Mouse (Mus musculus): ENCODE data around the gene Nup93. TPM values are rescaled to one million over a fixed set of nuclear protein-coding genes. Genes with fewer than 3 reads are reported as not detected.

Nup93 gene
- polyA plus RNA-seq, 1 experiment from 2014 or later: 39.4 TPM

DNA sequence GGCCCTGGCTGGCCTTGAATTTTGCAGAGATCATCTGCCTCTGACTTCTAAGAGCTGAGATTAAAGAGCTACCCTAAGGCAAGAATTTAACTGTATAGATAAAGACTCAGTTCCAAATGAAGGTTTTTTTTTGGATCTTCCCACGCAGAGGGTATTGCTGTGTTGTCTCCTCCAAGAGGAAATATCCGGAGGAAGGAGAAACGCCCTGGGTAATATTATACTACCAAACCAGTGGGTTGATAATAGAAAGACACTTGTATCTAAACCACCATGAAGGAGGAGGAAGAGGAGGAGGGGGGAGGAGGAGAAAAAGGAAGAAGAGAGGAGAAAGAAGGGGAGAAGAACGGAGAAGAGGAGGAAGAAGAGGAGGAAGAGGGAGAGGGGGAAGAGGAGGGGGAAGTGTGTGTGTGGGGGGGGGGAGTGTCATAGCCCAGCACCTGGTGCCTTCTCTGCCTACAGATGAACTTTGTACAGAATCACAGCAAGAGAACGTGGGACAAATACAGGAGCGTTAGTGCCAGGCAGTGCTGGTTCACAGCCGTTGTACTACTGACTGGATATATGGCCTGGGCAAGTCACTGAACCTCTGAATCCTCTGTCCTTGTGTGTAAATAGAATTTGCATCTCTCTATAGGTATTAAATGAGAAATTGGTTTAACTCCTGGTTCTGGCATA, 36.5 kb upstream of the Nup93 start:
- Histone ChIP-seq H3K4me1 (replicated peaks) (peaks cover 66% of the 10 kb centered on the region), H3K36me3 (replicated peaks) (peaks cover 14% of the 10 kb centered on the region), H3K4me2 (peak overlapping the region; percentile 77), H3K9ac (peak overlapping the region; percentile 58), H3K27me3 (no peaks in the 10 kb centered on the region), H3K9me3 (replicated peaks) (no peaks in the 10 kb centered on the region), H3K27ac (replicated peaks) (peak overlapping the region; percentile 97), H3K4me3 (replicated peaks) (peak overlapping the region; percentile 73)
- WGBS (ENCODE audit: insufficient replicate concordance): 61% methylated on average over 7 of the region's 7 CpGs
- ATAC-seq (ENCODE audit: insufficient read depth): no peak

DNA sequence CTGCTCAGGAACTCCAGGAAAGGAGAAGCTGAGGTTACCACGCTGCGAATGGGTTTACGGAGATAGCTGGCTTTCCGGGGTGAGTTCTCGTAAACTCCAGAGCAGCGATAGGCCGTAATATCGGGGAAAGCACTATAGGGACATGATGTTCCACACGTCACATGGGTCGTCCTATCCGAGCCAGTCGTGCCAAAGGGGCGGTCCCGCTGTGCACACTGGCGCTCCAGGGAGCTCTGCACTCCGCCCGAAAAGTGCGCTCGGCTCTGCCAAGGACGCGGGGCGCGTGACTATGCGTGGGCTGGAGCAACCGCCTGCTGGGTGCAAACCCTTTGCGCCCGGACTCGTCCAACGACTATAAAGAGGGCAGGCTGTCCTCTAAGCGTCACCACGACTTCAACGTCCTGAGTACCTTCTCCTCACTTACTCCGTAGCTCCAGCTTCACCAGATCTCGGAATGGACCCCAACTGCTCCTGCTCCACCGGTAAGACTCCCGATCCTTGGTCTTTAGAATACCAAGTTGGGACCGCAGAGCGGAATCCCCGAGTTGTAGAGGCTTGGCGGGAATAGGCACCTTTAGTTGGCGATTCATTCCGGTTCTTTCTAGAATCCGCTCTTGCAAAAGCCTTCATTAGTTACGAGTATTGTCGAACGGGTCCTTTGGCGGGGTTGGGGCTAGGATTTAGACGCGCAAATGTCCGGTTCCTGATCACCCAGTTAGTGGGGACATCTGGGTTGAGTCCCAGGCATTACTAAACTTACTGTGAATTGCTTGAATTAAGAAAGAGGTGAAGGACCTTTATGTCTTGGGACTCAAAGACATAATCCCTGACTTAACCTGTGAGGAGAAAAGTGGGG, 35.3 kb upstream of the Nup93 start, which contains the start of gene Mt1:
Mt1 (plus strand) TSS at position 226 of the 856 bp plus-strand sequence.
- under 1% methylated on average over 50 of the region's 50 CpGs for WGBS (ENCODE audit: insufficient replicate concordance)
- ATAC-seq (ENCODE audit: insufficient read depth): peak; percentile 87
- H3K9me3 ChIP-seq (replicated peaks): no peaks in the 10 kb centered on the region
- H3K4me2 ChIP-seq: peak within 1 kb of the TSS; percentile 77
- peak within 1 kb of the TSS; percentile 97 for H3K27ac ChIP-seq (replicated peaks)
- peak within 1 kb of the TSS; percentile 73 for H3K4me3 ChIP-seq (replicated peaks)
- peak within 1 kb of the TSS; percentile 83 for H3K9ac ChIP-seq
- peaks cover 14% of the 10 kb centered on the region for H3K36me3 ChIP-seq (replicated peaks)
- H3K4me1 ChIP-seq (replicated peaks): peaks cover 77% of the 10 kb centered on the region
- no peaks in the 10 kb centered on the region for H3K27me3 ChIP-seq

DNA sequence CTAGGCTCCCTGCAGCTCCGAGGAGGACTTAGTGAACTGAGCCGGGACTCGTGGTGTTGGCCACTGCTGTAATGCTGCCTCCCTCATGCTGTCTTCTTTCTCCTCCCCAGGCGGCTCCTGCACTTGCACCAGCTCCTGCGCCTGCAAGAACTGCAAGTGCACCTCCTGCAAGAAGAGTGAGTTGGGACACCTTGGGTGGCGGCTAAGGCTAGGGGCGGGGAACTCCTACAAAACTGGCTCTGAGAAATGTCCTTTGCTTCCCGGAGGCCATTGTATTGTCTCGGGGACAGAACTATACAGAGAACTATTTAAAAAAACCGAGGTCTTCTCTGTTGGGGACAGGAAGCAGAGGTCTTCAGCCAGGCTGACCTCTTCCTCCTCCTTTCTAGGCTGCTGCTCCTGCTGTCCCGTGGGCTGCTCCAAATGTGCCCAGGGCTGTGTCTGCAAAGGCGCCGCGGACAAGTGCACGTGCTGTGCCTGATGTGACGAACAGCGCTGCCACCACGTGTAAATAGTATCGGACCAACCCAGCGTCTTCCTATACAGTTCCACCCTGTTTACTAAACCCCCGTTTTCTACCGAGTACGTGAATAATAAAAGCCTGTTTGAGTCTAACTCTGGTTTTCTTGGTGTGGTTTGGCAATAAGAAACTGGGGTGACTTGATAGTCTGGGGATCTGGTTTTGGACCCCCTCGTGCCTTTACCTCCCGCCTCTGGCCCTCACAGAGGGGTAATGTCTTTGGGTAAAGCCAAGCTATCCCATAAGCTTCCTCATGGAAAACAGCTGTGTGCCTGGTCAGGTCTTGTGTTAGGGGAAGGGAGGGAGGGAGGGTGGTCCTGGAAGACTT, 34.4 kb upstream of the Nup93 start:
- H3K27ac ChIP-seq (replicated peaks): peak overlapping the region; percentile 97
- 0 out of 2 replicates have a peak, but pooled peaks cover 6% of the 10 kb centered on the region for H3K27me3 ChIP-seq
- no peak for ATAC-seq (ENCODE audit: insufficient read depth)
- peaks cover 14% of the 10 kb centered on the region for H3K36me3 ChIP-seq (replicated peaks)
- H3K4me3 ChIP-seq (replicated peaks): peak overlapping the region; percentile 73
- peak overlapping the region; percentile 83 for H3K9ac ChIP-seq
- 1% methylated on average over 25 of the region's 25 CpGs for WGBS (ENCODE audit: insufficient replicate concordance)
- H3K4me2 ChIP-seq: peak overlapping the region; percentile 77
- H3K4me1 ChIP-seq (replicated peaks): peaks cover 77% of the 10 kb centered on the region
- H3K9me3 ChIP-seq (replicated peaks): no peaks in the 10 kb centered on the region

DNA sequence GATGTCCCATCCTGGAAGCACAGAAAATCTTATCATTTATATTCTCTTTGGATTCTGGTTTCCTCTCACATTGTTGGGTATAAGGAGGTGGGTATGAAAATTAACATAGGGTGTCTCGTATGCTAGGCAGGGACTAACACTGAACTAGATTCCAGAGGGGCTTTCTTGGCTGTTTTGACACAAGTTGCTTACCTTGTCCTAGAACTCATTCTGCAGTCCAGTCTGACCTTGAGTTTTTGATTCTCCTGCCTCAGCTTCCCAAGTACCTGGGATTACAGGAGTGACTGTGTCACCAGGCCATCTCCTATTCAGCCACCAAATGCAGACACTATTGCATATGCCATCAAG, 33.8 kb upstream of the Nup93 start:
- ATAC-seq (ENCODE audit: insufficient read depth): no peak
- Histone ChIP-seq H3K27ac (replicated peaks) (peak overlapping the region; percentile 97), H3K4me3 (replicated peaks) (peak overlapping the region; percentile 73), H3K4me2 (peak overlapping the region; percentile 77), H3K36me3 (replicated peaks) (peaks cover 14% of the 10 kb centered on the region), H3K9ac (peak overlapping the region; percentile 83), H3K4me1 (replicated peaks) (peaks cover 77% of the 10 kb centered on the region), H3K27me3 (0 out of 2 replicates have a peak, but pooled peaks cover 6% of the 10 kb centered on the region), H3K9me3 (replicated peaks) (no peaks in the 10 kb centered on the region)
- WGBS (ENCODE audit: insufficient replicate concordance): 73% methylated on average over 1 of the region's 1 CpGs

DNA sequence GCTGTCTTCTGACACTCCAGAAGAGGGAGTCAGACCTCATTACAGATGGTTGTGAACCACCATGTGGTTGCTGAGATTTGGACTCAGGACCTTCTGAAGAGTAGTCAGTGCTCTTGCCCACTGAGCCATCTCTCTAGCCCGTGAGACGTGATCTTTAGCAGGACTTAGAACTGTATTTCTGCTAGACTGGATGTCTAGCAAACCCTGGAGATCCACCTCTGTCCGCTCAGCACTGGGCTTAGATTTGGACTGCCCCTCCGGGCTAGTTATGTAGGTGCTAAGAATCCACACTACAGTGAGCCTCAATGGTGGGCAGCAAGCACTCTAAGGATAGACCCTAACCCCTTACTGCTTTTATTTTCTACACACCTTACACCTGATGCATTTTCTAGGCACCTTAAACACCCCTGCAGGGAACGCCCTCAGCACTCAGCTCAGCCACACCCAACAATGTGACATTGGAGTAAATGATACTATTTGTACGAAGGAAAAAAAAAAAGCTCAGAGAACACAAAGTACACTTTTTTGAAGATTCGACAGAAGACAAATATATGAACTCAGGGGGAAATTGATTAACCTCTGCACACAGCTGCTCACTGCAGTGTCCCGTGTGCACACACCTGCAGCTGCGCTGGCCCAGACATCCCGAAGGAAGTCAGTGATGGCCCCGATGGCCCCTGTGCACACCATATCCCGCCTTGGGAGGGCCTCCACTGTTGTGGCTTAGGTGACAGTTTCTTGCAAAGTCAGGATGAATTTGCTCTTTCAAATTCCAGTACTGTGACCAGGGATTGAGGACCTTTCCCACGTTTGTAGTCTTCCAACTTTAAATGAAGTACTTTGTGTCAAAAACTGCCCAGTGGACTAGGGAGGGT, 32.1 kb upstream of the Nup93 start:
- H3K27ac ChIP-seq (replicated peaks): peak overlapping the region; percentile 97
- H3K9me3 ChIP-seq (replicated peaks): no peaks in the 10 kb centered on the region
- H3K4me2 ChIP-seq: peak overlapping the region; percentile 77
- H3K4me3 ChIP-seq (replicated peaks): peak overlapping the region; percentile 73
- H3K36me3 ChIP-seq (replicated peaks): peaks cover 14% of the 10 kb centered on the region
- ATAC-seq (ENCODE audit: insufficient read depth): no peak
- WGBS (ENCODE audit: insufficient replicate concordance): 50% methylated on average over 13 of the region's 13 CpGs
- H3K9ac ChIP-seq: peak overlapping the region; percentile 60
- H3K27me3 ChIP-seq: peaks cover 13% of the 10 kb centered on the region; the same call in 1 of the 2 replicates
- H3K4me1 ChIP-seq (replicated peaks): peaks cover 79% of the 10 kb centered on the region

DNA sequence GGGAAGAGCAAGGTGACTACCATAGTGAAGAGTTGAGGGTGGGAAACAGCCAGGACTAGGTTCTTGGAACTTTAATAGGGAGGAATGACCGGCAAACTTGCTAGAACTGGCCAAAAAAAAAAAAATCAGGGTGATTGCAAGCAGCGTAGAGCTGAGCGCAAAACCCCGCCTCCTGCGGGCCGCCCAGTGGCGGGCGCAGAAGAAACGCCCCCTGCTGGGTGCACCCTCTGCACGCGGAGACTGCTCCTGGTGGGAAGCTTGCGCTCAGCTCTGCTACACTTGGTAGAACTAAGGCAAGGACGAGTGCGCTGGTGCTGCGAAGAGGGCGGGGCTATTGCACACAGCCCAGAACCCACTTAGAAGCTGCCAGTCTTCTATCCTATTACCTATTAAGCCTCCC, 31.2 kb upstream of the Nup93 start:
- peaks cover 20% of the 10 kb centered on the region for H3K27me3 ChIP-seq
- H3K4me3 ChIP-seq (replicated peaks): peak overlapping the region; percentile 73
- ATAC-seq (ENCODE audit: insufficient read depth): peak; percentile 51
- H3K9me3 ChIP-seq (replicated peaks): no peaks in the 10 kb centered on the region
- under 1% methylated on average over 16 of the region's 16 CpGs for WGBS (ENCODE audit: insufficient replicate concordance)
- H3K36me3 ChIP-seq (replicated peaks): peaks cover 14% of the 10 kb centered on the region
- H3K9ac ChIP-seq: peak overlapping the region; percentile 62
- H3K27ac ChIP-seq (replicated peaks): peak overlapping the region; percentile 97
- peak overlapping the region; percentile 77 for H3K4me2 ChIP-seq
- peaks cover 77% of the 10 kb centered on the region for H3K4me1 ChIP-seq (replicated peaks)

DNA sequence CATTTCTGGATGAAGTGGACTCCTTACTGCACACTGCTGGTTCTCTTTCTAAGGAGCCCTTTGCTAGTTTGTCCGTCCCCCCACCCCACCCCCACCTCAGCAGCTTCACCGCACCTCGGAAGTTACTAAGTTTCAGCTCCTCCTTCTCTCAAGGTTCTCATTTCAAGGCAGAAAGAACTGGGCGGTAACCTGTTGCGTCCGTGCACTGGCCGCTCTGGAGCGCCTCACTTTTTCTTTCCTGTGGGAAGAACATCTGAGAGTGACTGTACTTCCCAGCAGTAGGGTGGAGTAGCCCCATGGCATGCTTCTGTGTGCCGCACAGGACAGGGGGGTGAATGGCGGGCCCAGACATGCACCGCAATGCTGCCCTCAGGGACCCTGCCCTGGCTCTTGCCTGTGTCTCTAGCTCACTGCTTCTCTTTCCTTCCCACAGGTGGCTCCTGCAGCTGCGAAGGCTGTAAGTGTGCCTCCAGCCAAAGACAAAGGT, 30.0 kb upstream of the Nup93 start:
- peaks cover 76% of the 10 kb centered on the region for H3K4me1 ChIP-seq (replicated peaks)
- no peaks in the 10 kb centered on the region for H3K9me3 ChIP-seq (replicated peaks)
- peak overlapping the region; percentile 73; the same call in 1 of the 2 replicates for H3K4me3 ChIP-seq (replicated peaks)
- H3K27me3 ChIP-seq: peaks cover 31% of the 10 kb centered on the region
- peak overlapping the region; percentile 77 for H3K4me2 ChIP-seq
- ATAC-seq (ENCODE audit: insufficient read depth): no peak
- 40% methylated on average over 12 of the region's 12 CpGs for WGBS (ENCODE audit: insufficient replicate concordance)
- peak overlapping the region; percentile 97 for H3K27ac ChIP-seq (replicated peaks)
- H3K36me3 ChIP-seq (replicated peaks): peaks cover 14% of the 10 kb centered on the region
- H3K9ac ChIP-seq: peak overlapping the region; percentile 62

DNA sequence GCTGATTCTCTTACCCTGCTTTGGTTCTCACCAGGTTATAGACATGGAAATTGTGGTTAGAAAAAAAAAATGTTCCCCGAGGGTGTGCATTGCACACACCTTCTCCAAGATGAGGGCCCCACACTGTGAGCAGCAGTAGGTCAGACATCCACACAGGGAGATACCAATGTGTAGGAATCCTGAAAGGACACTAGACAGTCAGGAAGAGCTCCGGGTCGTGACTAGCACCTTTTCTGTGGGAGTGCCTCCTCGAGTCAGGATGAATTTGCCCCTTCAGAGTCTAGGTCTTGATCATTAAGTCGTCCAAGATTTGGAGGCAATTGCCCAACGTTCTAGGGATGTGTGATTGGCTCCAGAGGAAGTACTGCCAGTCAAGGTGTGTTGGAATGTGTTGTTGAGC, 28.6 kb upstream of the Nup93 start:
- Histone ChIP-seq H3K9ac (peak overlapping the region; percentile 57), H3K36me3 (replicated peaks) (peaks cover 3% of the 10 kb centered on the region; the same call in 1 of the 2 replicates), H3K9me3 (replicated peaks) (no peaks in the 10 kb centered on the region), H3K27me3 (peaks cover 44% of the 10 kb centered on the region), H3K4me1 (replicated peaks) (peaks cover 87% of the 10 kb centered on the region), H3K4me2 (peak overlapping the region; percentile 75), H3K27ac (replicated peaks) (peak overlapping the region; percentile 92), H3K4me3 (replicated peaks) (peak overlapping the region; percentile 45)
- no peak for ATAC-seq (ENCODE audit: insufficient read depth)
- 51% methylated on average over 6 of the region's 6 CpGs for whole genome bisulfite sequencing (ENCODE audit: insufficient replicate concordance)

DNA sequence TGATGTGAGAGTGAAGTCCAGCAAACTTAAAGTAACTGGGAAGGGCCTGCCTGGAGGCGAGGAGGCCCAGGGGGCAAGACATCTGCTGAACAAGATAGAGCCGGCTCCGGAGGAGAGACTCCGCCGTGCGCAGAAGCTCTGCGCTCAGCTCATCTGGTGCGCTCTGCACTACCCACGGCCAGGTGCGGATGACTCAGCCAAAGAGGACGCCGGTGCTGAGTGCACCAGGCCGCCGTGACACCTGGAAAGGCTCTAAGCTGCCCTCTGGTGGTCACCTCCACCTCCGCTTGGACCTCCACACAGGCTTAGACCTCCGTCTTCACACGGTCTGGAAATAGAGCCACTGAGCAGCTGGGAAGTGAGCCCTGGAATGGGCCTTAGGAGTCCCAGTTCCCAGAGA, 27.8 kb upstream of the Nup93 start:
- 3% methylated on average over 17 of the region's 17 CpGs for WGBS (ENCODE audit: insufficient replicate concordance)
- H3K4me3 ChIP-seq (replicated peaks): peak overlapping the region; percentile 45
- H3K9me3 ChIP-seq (replicated peaks): no peaks in the 10 kb centered on the region
- no peaks in the 10 kb centered on the region for H3K36me3 ChIP-seq (replicated peaks)
- H3K4me2 ChIP-seq: peak overlapping the region; percentile 75
- peak; percentile 85 for ATAC-seq (ENCODE audit: insufficient read depth)
- peak overlapping the region; percentile 92 for H3K27ac ChIP-seq (replicated peaks)
- H3K27me3 ChIP-seq: peaks cover 44% of the 10 kb centered on the region
- peaks cover 89% of the 10 kb centered on the region for H3K4me1 ChIP-seq (replicated peaks)
- H3K9ac ChIP-seq: peak overlapping the region; percentile 57
